In the genomic region with DNA sequence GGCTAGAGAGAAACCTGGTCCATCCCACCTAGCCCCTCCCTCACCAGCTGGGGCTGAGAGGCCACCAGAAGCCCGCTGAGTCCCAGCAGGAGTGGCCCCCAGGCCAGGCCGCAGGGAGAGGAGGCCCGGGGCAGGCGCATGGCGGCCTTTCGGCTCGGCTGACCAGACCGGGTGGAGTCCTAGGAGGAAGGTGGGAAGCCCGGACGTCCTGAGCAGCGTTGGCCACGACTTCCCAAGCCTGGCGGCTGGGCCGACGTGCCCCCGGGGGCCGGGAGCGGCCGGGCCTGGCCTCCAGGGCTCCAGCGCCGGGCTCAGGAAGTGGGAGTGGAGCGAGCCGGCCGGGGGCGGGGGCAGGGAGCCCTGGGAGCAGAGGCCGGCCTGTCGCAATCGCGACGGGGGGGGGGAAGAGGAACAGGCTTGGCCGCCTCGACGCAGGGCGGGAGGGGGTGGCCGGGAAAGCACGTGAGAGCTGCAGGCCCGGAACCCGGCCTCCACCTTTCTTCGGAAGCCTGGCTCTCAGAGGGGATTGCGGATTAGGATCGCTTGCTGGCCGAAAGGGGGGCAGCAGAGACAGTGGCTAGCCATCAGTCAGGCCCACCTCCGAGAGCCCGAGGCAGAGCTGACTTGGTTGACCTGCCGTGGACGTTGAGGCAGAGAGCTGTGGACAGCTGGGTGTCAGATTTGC, we compare ENCODE assay signal across 8 mouse cellular contexts. TPM values are rescaled to one million over a fixed set of nuclear protein-coding genes. Genes with fewer than 3 reads are reported as not detected.
DNase-seq lines count a peak whose midpoint lies in the region; ATAC-seq and TF ChIP-seq lines count a peak whose summit lies in the region.

A gene (minus strand): TSS at position 340 of the 685 bp plus-strand sequence.

- H3K4me1 ChIP-seq in E14TG2a.4 (replicated peaks; ENCODE audit: low read depth, low read length), result peaks cover 30% of the 10 kb centered on the region
- peaks cover 5% of the 10 kb centered on the region; the same call in 1 of the 2 replicates for H3K4me1 ChIP-seq in forebrain, embryonic 11.5 days (replicated peaks; ENCODE audit: control insufficient read depth, insufficient read depth, low read length)
- peaks cover 28% of the 10 kb centered on the region for H3K4me1 ChIP-seq in heart, embryonic 16.5 days (ENCODE audit: control insufficient read depth, insufficient read depth, low read length)
- H3K4me1 ChIP-seq in lung, embryonic 16.5 days (replicated peaks; ENCODE audit: control insufficient read depth, insufficient read depth, low read length), result peaks cover 28% of the 10 kb centered on the region
- peaks cover 13% of the 10 kb centered on the region for H3K4me1 ChIP-seq in olfactory bulb, adult 2 months (ENCODE audit: control insufficient read depth, insufficient read depth, low read length)

- peak within 1 kb of the TSS; percentile 57 for H3K4me2 ChIP-seq in forebrain, embryonic 11.5 days (ENCODE audit: low read depth, low read length, severe bottlenecking)
- peak within 1 kb of the TSS; percentile 80 for H3K4me2 ChIP-seq in heart, embryonic 16.5 days (ENCODE audit: low read depth, low read length)
- H3K4me2 ChIP-seq in lung, embryonic 16.5 days (ENCODE audit: low read depth, low read length), result peak within 1 kb of the TSS; percentile 58

- no peaks in the 10 kb centered on the region for H3K36me3 ChIP-seq in E14TG2a.4 (ENCODE audit: insufficient read depth, low read length)
- no peaks in the 10 kb centered on the region for H3K36me3 ChIP-seq in forebrain, embryonic 11.5 days (ENCODE audit: control insufficient read depth, insufficient read depth, low read length)
- H3K36me3 ChIP-seq in heart, embryonic 16.5 days (ENCODE audit: control insufficient read depth, insufficient read depth), result peaks cover 15% of the 10 kb centered on the region
- H3K36me3 ChIP-seq in lung, embryonic 16.5 days (ENCODE audit: control insufficient read depth, insufficient read depth, low read length), result peaks cover 10% of the 10 kb centered on the region

- peak within 1 kb of the TSS; percentile 70 for H3K9ac ChIP-seq in forebrain, embryonic 11.5 days (ENCODE audit: low read length)
- H3K9ac ChIP-seq in heart, embryonic 16.5 days (ENCODE audit: low read length), result peak within 1 kb of the TSS; percentile 95
- peak within 1 kb of the TSS; percentile 84 for H3K9ac ChIP-seq in lung, embryonic 16.5 days (ENCODE audit: low read length)

- DNase-seq in brain, adult 2 months (ENCODE audit: low read depth, low spot score), result peak; percentile 57
- DNase-seq in forebrain, embryonic 11.5 days (ENCODE audit: low spot score), result peak; percentile 83
- peak; percentile 93 to 97 for DNase-seq in kidney, postnatal 25 days
- peak; percentile 20 for DNase-seq in thymus, postnatal 0 days (ENCODE audit: low spot score)

- no peaks in the 10 kb centered on the region for H3K9me3 ChIP-seq in E14TG2a.4 (ENCODE audit: low read length)
- no peaks in the 10 kb centered on the region for H3K9me3 ChIP-seq in forebrain, embryonic 11.5 days (ENCODE audit: control insufficient read depth, low read length)
- no peaks in the 10 kb centered on the region for H3K9me3 ChIP-seq in heart, embryonic 16.5 days (replicated peaks; ENCODE audit: control insufficient read depth, low read length)
- no peaks in the 10 kb centered on the region for H3K9me3 ChIP-seq in lung, embryonic 16.5 days (ENCODE audit: control insufficient read depth, low read length)

- H3K4me3 ChIP-seq in E14TG2a.4 (replicated peaks; ENCODE audit: low read length), result peak within 1 kb of the TSS; percentile 75
- peak within 1 kb of the TSS; percentile 30 for H3K4me3 ChIP-seq in forebrain, embryonic 11.5 days (ENCODE audit: low read depth, low read length)
- peak within 1 kb of the TSS; percentile 70 for H3K4me3 ChIP-seq in heart, embryonic 16.5 days (ENCODE audit: low read length)
- peak within 1 kb of the TSS; percentile 66 for H3K4me3 ChIP-seq in lung, embryonic 16.5 days (ENCODE audit: low read length)
- H3K4me3 ChIP-seq in olfactory bulb, adult 2 months (ENCODE audit: insufficient read depth, low read depth, low read length), result peak within 1 kb of the TSS; percentile 36

- TF ChIP-seq CTCF in E14TG2a.4 (conservative IDR thresholded peaks at IDR 0.05; ENCODE audit: low read length), result no peak
- no peak for TF ChIP-seq CTCF in olfactory bulb, adult 2 months (IDR thresholded peaks at IDR 0.05; ENCODE audit: insufficient read depth, low read depth, low read length)

- TF ChIP-seq POLR2A in olfactory bulb, adult 2 months (IDR thresholded peaks at IDR 0.05; ENCODE audit: insufficient read depth, low read depth, low read length), result no peak

- H3K27ac ChIP-seq in forebrain, embryonic 11.5 days (ENCODE audit: low read depth, low read length), result no peak within 1 kb of the TSS
- peak within 1 kb of the TSS; percentile 84 for H3K27ac ChIP-seq in heart, embryonic 16.5 days (ENCODE audit: low read length)
- H3K27ac ChIP-seq in lung, embryonic 16.5 days (ENCODE audit: low read length), result peak within 1 kb of the TSS; percentile 76
- H3K27ac ChIP-seq in olfactory bulb, adult 2 months (ENCODE audit: insufficient read depth, low read depth, low read length), result no peak within 1 kb of the TSS

- H3K27me3 ChIP-seq in E14TG2a.4 (ENCODE audit: insufficient read depth, low read length), result peaks cover 54% of the 10 kb centered on the region
- H3K27me3 ChIP-seq in forebrain, embryonic 11.5 days (ENCODE audit: control insufficient read depth, insufficient read depth, low read length), result no peaks in the 10 kb centered on the region
- no peaks in the 10 kb centered on the region for H3K27me3 ChIP-seq in heart, embryonic 16.5 days (ENCODE audit: control insufficient read depth, insufficient read depth, low read length)
- no peaks in the 10 kb centered on the region for H3K27me3 ChIP-seq in lung, embryonic 16.5 days (ENCODE audit: control insufficient read depth, insufficient read depth, low read depth, low read length)

- 4% methylated on average over 41 of the region's 46 CpGs for WGBS in forebrain, embryonic 11.5 days
- 2% methylated on average over 43 of the region's 46 CpGs for WGBS in heart, embryonic 16.5 days
- WGBS in lung, embryonic 16.5 days, result 0% methylated on average over 31 of the region's 46 CpGs
- WGBS in olfactory bulb, adult 2 months, result 13% methylated on average over 46 of the region's 46 CpGs

- ATAC-seq in forebrain, embryonic 11.5 days (replicated peaks; ENCODE audit: low FRiP score), result peak; percentile 74
- peak; percentile 93 for ATAC-seq in heart, embryonic 16.5 days (replicated peaks; ENCODE audit: extremely low read depth, insufficient read depth, low FRiP score)
- ATAC-seq in lung, embryonic 16.5 days (ENCODE audit: low read depth), result peak; percentile 96

RNA-seq across cellular contexts. Expression of the gene that starts here (rescaled TPM):
- polyA plus RNA-seq in forebrain, embryonic 11.5 days (2014; fragmentation: Nextera tagmentation; extraction: Ambion mirVana), result 15.6 and 16.6 TPM in 2 replicates
- 43.0 and 51.4 TPM in 2 replicates for polyA plus RNA-seq in heart, embryonic 16.5 days (2015; fragmentation: Nextera tagmentation; extraction: Ambion mirVana)
- polyA plus RNA-seq in lung, embryonic 16.5 days (2015; fragmentation: Nextera tagmentation; extraction: Ambion mirVana), result 91.1 and 96.4 TPM in 2 replicates
- polyA plus RNA-seq in olfactory bulb, adult 2 months (2012; ENCODE audit: insufficient read depth, insufficient read length, low replicate concordance, missing spikeins), result not detected in 2 replicates
- polyA plus RNA-seq in thymus, postnatal 0 days (2015; fragmentation: Nextera tagmentation; extraction: Ambion mirVana), result 29.6 and 30.9 TPM in 2 replicates

Comparison
In these comparisons a context has a peak if more than half of its experiments do, and no peak if none do; other contexts are left out.
1. RNA of the gene that starts here (polyA plus RNA-seq): 91.1 to 96.4 TPM in lung, embryonic 16.5 days, 43.0 to 51.4 TPM in heart, embryonic 16.5 days, 29.6 to 30.9 TPM in thymus, postnatal 0 days and 15.6 to 16.6 TPM in forebrain, embryonic 11.5 days; not detected in olfactory bulb, adult 2 months; every median in the first group is over 10 times any median in the second.
2. DNase-seq: peak in every context shown above with its lines; median percentile 95 in kidney, postnatal 25 days; 83 in forebrain, embryonic 11.5 days; 57 in brain, adult 2 months; 20 in thymus, postnatal 0 days.
3. H3K27ac ChIP-seq: peak in heart, embryonic 16.5 days (single experiment) and lung, embryonic 16.5 days (single experiment); none in forebrain, embryonic 11.5 days (single experiment) and olfactory bulb, adult 2 months (single experiment).
4. Peak in every context shown above with its lines, with median percentiles within 50 percentile points of each other: H3K4me3 ChIP-seq, ATAC-seq, H3K4me2 ChIP-seq and H3K9ac ChIP-seq.